Mouse (Mus musculus): Measurements from ENCODE around the gene Hhat. TPM values are rescaled to one million over a fixed set of nuclear protein-coding genes. Genes with fewer than 3 reads are reported as not detected.
A peak's percentile ranks its signal among the peaks of the same experiment; 100 is the strongest.

Hhat gene
- polyA plus RNA-seq, 1 experiment from 2014 or later, result 3.5 TPM

GRCm38 (mm10) chr1:192463732-192464131, 307.3 kb downstream of the Hhat start:
- DNase-seq (ENCODE audit: low spot score) (no peak), ATAC-seq (no peak)
- no peak overlapping the region for H3K27ac ChIP-seq (ENCODE audit: low read depth, low read length)
- H3K4me1 ChIP-seq (ENCODE audit: control insufficient read depth, insufficient read depth, low read length), result no peaks in the 10 kb centered on the region
- H3K4me2 ChIP-seq (ENCODE audit: low read length), result no peak overlapping the region
- WGBS, result 80% methylated on average over 4 of the region's 4 CpGs
- H3K36me3 ChIP-seq (ENCODE audit: control insufficient read depth, insufficient read depth, low read length), result no peaks in the 10 kb centered on the region
- H3K9ac ChIP-seq (ENCODE audit: low read length), result no peak overlapping the region
- H3K9me3 ChIP-seq (replicated peaks; ENCODE audit: control insufficient read depth, low read length), result no peaks in the 10 kb centered on the region
- no peak overlapping the region for H3K4me3 ChIP-seq (ENCODE audit: low read depth, low read length)
- no peaks in the 10 kb centered on the region for H3K27me3 ChIP-seq (replicated peaks; ENCODE audit: control insufficient read depth, insufficient read depth, low read length)

GRCm38 (mm10) chr1:192457526-192458206, 313.4 kb downstream of the Hhat start:
- H3K9me3 ChIP-seq (replicated peaks; ENCODE audit: control insufficient read depth, low read length), result no peaks in the 10 kb centered on the region
- DNase-seq (ENCODE audit: low spot score) (peak; percentile 23), ATAC-seq (no peak)
- no peak overlapping the region for H3K27ac ChIP-seq (ENCODE audit: low read depth, low read length)
- no peak overlapping the region for H3K9ac ChIP-seq (ENCODE audit: low read length)
- H3K36me3 ChIP-seq (ENCODE audit: control insufficient read depth, insufficient read depth, low read length), result no peaks in the 10 kb centered on the region
- 84% methylated on average over 6 of the region's 6 CpGs for WGBS
- no peaks in the 10 kb centered on the region for H3K27me3 ChIP-seq (replicated peaks; ENCODE audit: control insufficient read depth, insufficient read depth, low read length)
- no peak overlapping the region for H3K4me2 ChIP-seq (ENCODE audit: low read length)
- no peak overlapping the region for H3K4me3 ChIP-seq (ENCODE audit: low read depth, low read length)
- H3K4me1 ChIP-seq (ENCODE audit: control insufficient read depth, insufficient read depth, low read length), result no peaks in the 10 kb centered on the region

GRCm38 (mm10) chr1:192457037-192457436, 314.0 kb downstream of the Hhat start:
- H3K27me3 ChIP-seq (replicated peaks; ENCODE audit: control insufficient read depth, insufficient read depth, low read length), result no peaks in the 10 kb centered on the region
- no peaks in the 10 kb centered on the region for H3K4me1 ChIP-seq (ENCODE audit: control insufficient read depth, insufficient read depth, low read length)
- no peak overlapping the region for H3K4me3 ChIP-seq (ENCODE audit: low read depth, low read length)
- DNase-seq (ENCODE audit: low spot score), result no peak
- no peak overlapping the region for H3K27ac ChIP-seq (ENCODE audit: low read depth, low read length)
- ATAC-seq, result no peak
- WGBS, result 73% methylated on average over 3 of the region's 3 CpGs
- no peaks in the 10 kb centered on the region for H3K9me3 ChIP-seq (replicated peaks; ENCODE audit: control insufficient read depth, low read length)
- H3K36me3 ChIP-seq (ENCODE audit: control insufficient read depth, insufficient read depth, low read length), result no peaks in the 10 kb centered on the region
- H3K4me2 ChIP-seq (ENCODE audit: low read length), result no peak overlapping the region
- H3K9ac ChIP-seq (ENCODE audit: low read length), result no peak overlapping the region

- Histone ChIP-seq H3K27me3 (replicated peaks; ENCODE audit: control insufficient read depth, insufficient read depth, low read length) (no peaks in the 10 kb centered on the region), H3K4me3 (ENCODE audit: low read depth, low read length) (no peak overlapping the region), H3K4me1 (ENCODE audit: control insufficient read depth, insufficient read depth, low read length) (no peaks in the 10 kb centered on the region), H3K9ac (ENCODE audit: low read length) (no peak overlapping the region), H3K9me3 (replicated peaks; ENCODE audit: control insufficient read depth, low read length) (no peaks in the 10 kb centered on the region), H3K4me2 (ENCODE audit: low read length) (no peak overlapping the region), H3K36me3 (ENCODE audit: control insufficient read depth, insufficient read depth, low read length) (no peaks in the 10 kb centered on the region), H3K27ac (ENCODE audit: low read depth, low read length) (no peak overlapping the region)
- 61% methylated on average over 4 of the region's 4 CpGs for WGBS
- DNase-seq (ENCODE audit: low spot score) (no peak), ATAC-seq (no peak)
Observed at GRCm38 (mm10) chr1:192454981-192455380, 316.0 kb downstream of the Hhat start.

GRCm38 (mm10) chr1:192454501-192454900, 316.5 kb downstream of the Hhat start:
- no peak overlapping the region for H3K4me2 ChIP-seq (ENCODE audit: low read length)
- no peaks in the 10 kb centered on the region for H3K4me1 ChIP-seq (ENCODE audit: control insufficient read depth, insufficient read depth, low read length)
- no peak overlapping the region for H3K4me3 ChIP-seq (ENCODE audit: low read depth, low read length)
- no peak for ATAC-seq
- DNase-seq (ENCODE audit: low spot score), result no peak
- no peaks in the 10 kb centered on the region for H3K36me3 ChIP-seq (ENCODE audit: control insufficient read depth, insufficient read depth, low read length)
- 67% methylated on average over 1 of the region's 1 CpGs for WGBS
- no peak overlapping the region for H3K27ac ChIP-seq (ENCODE audit: low read depth, low read length)
- no peak overlapping the region for H3K9ac ChIP-seq (ENCODE audit: low read length)
- H3K27me3 ChIP-seq (replicated peaks; ENCODE audit: control insufficient read depth, insufficient read depth, low read length), result no peaks in the 10 kb centered on the region
- H3K9me3 ChIP-seq (replicated peaks; ENCODE audit: control insufficient read depth, low read length), result no peaks in the 10 kb centered on the region

GRCm38 (mm10) chr1:192451722-192452121, 319.3 kb downstream of the Hhat start:
- no peaks in the 10 kb centered on the region for H3K27me3 ChIP-seq (replicated peaks; ENCODE audit: control insufficient read depth, insufficient read depth, low read length)
- H3K27ac ChIP-seq (ENCODE audit: low read depth, low read length), result no peak overlapping the region
- no peaks in the 10 kb centered on the region for H3K9me3 ChIP-seq (replicated peaks; ENCODE audit: control insufficient read depth, low read length)
- DNase-seq (ENCODE audit: low spot score) (no peak), ATAC-seq (no peak)
- no peaks in the 10 kb centered on the region for H3K4me1 ChIP-seq (ENCODE audit: control insufficient read depth, insufficient read depth, low read length)
- WGBS, result 67% methylated on average over 4 of the region's 4 CpGs
- no peak overlapping the region for H3K4me3 ChIP-seq (ENCODE audit: low read depth, low read length)
- H3K4me2 ChIP-seq (ENCODE audit: low read length), result no peak overlapping the region
- H3K9ac ChIP-seq (ENCODE audit: low read length), result no peak overlapping the region
- H3K36me3 ChIP-seq (ENCODE audit: control insufficient read depth, insufficient read depth, low read length), result no peaks in the 10 kb centered on the region

- no peak; the same call in 1 of the 2 replicates for ATAC-seq
- Histone ChIP-seq H3K27me3 (replicated peaks; ENCODE audit: control insufficient read depth, insufficient read depth, low read length) (no peaks in the 10 kb centered on the region), H3K4me1 (ENCODE audit: control insufficient read depth, insufficient read depth, low read length) (no peaks in the 10 kb centered on the region)
Observed at GRCm38 (mm10) chr1:192450425-192450824, 320.6 kb downstream of the Hhat start.

GRCm38 (mm10) chr1:192449572-192450351, 321.3 kb downstream of the Hhat start:
- WGBS, result 54% methylated on average over 4 of the region's 4 CpGs
- Histone ChIP-seq H3K4me3 (ENCODE audit: low read depth, low read length) (no peak overlapping the region), H3K9me3 (replicated peaks; ENCODE audit: control insufficient read depth, low read length) (no peaks in the 10 kb centered on the region), H3K36me3 (ENCODE audit: control insufficient read depth, insufficient read depth, low read length) (no peaks in the 10 kb centered on the region), H3K4me2 (ENCODE audit: low read length) (no peak overlapping the region), H3K9ac (ENCODE audit: low read length) (no peak overlapping the region), H3K27me3 (replicated peaks; ENCODE audit: control insufficient read depth, insufficient read depth, low read length) (no peaks in the 10 kb centered on the region), H3K4me1 (ENCODE audit: control insufficient read depth, insufficient read depth, low read length) (peaks cover 4% of the 10 kb centered on the region), H3K27ac (ENCODE audit: low read depth, low read length) (no peak overlapping the region)
- ATAC-seq (no peak; the same call in 1 of the 2 replicates), DNase-seq (ENCODE audit: low spot score) (peak; percentile 38)

More at GRCm38 (mm10) chr1:192450425-192450824, 320.6 kb downstream of the Hhat start:
- Histone ChIP-seq H3K4me3 (ENCODE audit: low read depth, low read length) (no peak overlapping the region), H3K36me3 (ENCODE audit: control insufficient read depth, insufficient read depth, low read length) (no peaks in the 10 kb centered on the region), H3K27ac (ENCODE audit: low read depth, low read length) (no peak overlapping the region), H3K9me3 (replicated peaks; ENCODE audit: control insufficient read depth, low read length) (no peaks in the 10 kb centered on the region), H3K9ac (ENCODE audit: low read length) (no peak overlapping the region), H3K4me2 (ENCODE audit: low read length) (no peak overlapping the region)
- DNase-seq (ENCODE audit: low spot score), result no peak

- Histone ChIP-seq H3K36me3 (ENCODE audit: control insufficient read depth, insufficient read depth, low read length) (no peaks in the 10 kb centered on the region), H3K9ac (ENCODE audit: low read length) (no peak overlapping the region), H3K4me3 (ENCODE audit: low read depth, low read length) (no peak overlapping the region), H3K4me2 (ENCODE audit: low read length) (no peak overlapping the region), H3K27me3 (replicated peaks; ENCODE audit: control insufficient read depth, insufficient read depth, low read length) (no peaks in the 10 kb centered on the region), H3K4me1 (ENCODE audit: control insufficient read depth, insufficient read depth, low read length) (peaks cover 10% of the 10 kb centered on the region), H3K27ac (ENCODE audit: low read depth, low read length) (no peak overlapping the region), H3K9me3 (replicated peaks; ENCODE audit: control insufficient read depth, low read length) (no peaks in the 10 kb centered on the region)
- DNase-seq (ENCODE audit: low spot score) (no peak), ATAC-seq (no peak)
- 93% methylated on average over 1 of the region's 1 CpGs for WGBS
Observed at GRCm38 (mm10) chr1:192448512-192448911, 322.5 kb downstream of the Hhat start.

All from forebrain, embryonic 14.5 days (tissue).